Mouse (Mus musculus): Measurements from ENCODE around the gene Pxn.

GRCm38 (mm10) chr5:115550482-115551005 is 44.1 kb downstream of the Pxn start:
- no peak for TF ChIP-seq CHD2 (IDR thresholded peaks at IDR 0.05; ENCODE audit: low read depth, low read length)
- TF ChIP-seq HCFC1 (IDR thresholded peaks at IDR 0.05; ENCODE audit: borderline replicate concordance, insufficient read depth, low read length) = no peak
- TF ChIP-seq ZC3H11A (IDR thresholded peaks at IDR 0.05; ENCODE audit: borderline replicate concordance, low read depth, low read length) = no peak
- TF ChIP-seq ZNF384 (IDR thresholded peaks at IDR 0.05; ENCODE audit: low read depth, low read length) = no peak
